Mouse (Mus musculus) hindbrain, embryonic 15.5 days (tissue): ENCODE measurements around the gene Atp12a. TPM values are rescaled to one million over a fixed set of nuclear protein-coding genes. Genes with fewer than 3 reads are reported as not detected.

Experiments used
- ATAC-seq: fragments of 200-750 bp; cut with Nextera tagmentation; 2 replicates; pipeline ENCODE4 v1.8.0; 2017; ENCODE audit warnings: low read depth, moderate number of reproducible peaks, moderate TSS enrichment; ENCODE audit not compliant: low FRiP score
- H3K27ac ChIP-seq: fragments of 300-500 bp; sonication (generic); replicated peaks from 2 replicates; pipeline ENCODE4 v1.5.1; 2015; ENCODE audit warnings: mild to moderate bottlenecking, inconsistent platforms
- H3K27me3 ChIP-seq: fragments of 300-500 bp; sonication (generic); 2 replicates; pipeline ENCODE4 v1.6.1; 2015; ENCODE audit warnings: control low read depth, inconsistent platforms
- H3K36me3 ChIP-seq: fragments of 300-500 bp; sonication (generic); 2 replicates; pipeline ENCODE4 v1.6.1; 2015; ENCODE audit warnings: control low read depth, inconsistent platforms
- H3K4me1 ChIP-seq: fragments of 300-500 bp; sonication (generic); replicated peaks from 2 replicates; pipeline ENCODE4 v1.6.1; 2015; ENCODE audit warnings: control low read depth, inconsistent platforms
- H3K4me2 ChIP-seq: fragments of 300-500 bp; sonication (generic); 2 replicates; pipeline ENCODE4 v1.6.1; 2015; ENCODE audit warnings: moderate library complexity, mild to moderate bottlenecking, inconsistent platforms
- H3K4me3 ChIP-seq: fragments of 300-500 bp; sonication (generic); 2 replicates; pipeline ENCODE4 v1.5.1; 2015; ENCODE audit warnings: mild to moderate bottlenecking, inconsistent platforms
- H3K9ac ChIP-seq: fragments of 300-500 bp; sonication (generic); 2 replicates; pipeline ENCODE4 v1.6.1; 2015; ENCODE audit warnings: inconsistent platforms
- H3K9me3 ChIP-seq: fragments of 300-500 bp; sonication (generic); 2 replicates; pipeline ENCODE4 v1.6.1; 2016; ENCODE audit warnings: control low read depth, inconsistent platforms
- WGBS: fragments of 180-500 bp; shearing (Covaris S2); methylation state at CpG from one replicate; pipeline ENCODE4 v1.1.7; 2015; 5-methylcytosine and 5-hydroxymethylcytosine counted together
- polyA plus RNA-seq: library from polyadenylated mRNA; unstranded; fragments of >200 nt; fragmentation: Nextera tagmentation; extraction: Ambion mirVana; gene quantifications from 2 replicates; pipeline ENCODE4 v1.2.1, GENCODE M21; 2015

Atp12a gene
- polyA plus RNA-seq, 1 experiment from 2014 or later, result 0.25 TPM

GRCm38 (mm10) chr14:56390247-56390646 is 25.4 kb downstream of the Atp12a start:
- Histone ChIP-seq H3K36me3 (no peaks in the 10 kb centered on the region), H3K4me2 (no peak overlapping the region), H3K4me1 (no peaks in the 10 kb centered on the region), H3K9me3 (no peaks in the 10 kb centered on the region), H3K4me3 (no peak overlapping the region), H3K9ac (no peak overlapping the region), H3K27me3 (no peaks in the 10 kb centered on the region), H3K27ac (no peak overlapping the region)
- ATAC-seq, result no peak
- WGBS, result 56% methylated on average over 3 of the region's 3 CpGs

GRCm38 (mm10) chr14:56393704-56394312 is 28.9 kb downstream of the Atp12a start:
- H3K4me3 ChIP-seq, result no peak overlapping the region
- H3K4me2 ChIP-seq, result no peak overlapping the region
- no peak overlapping the region for H3K9ac ChIP-seq
- H3K27ac ChIP-seq, result no peak overlapping the region
- no peaks in the 10 kb centered on the region for H3K36me3 ChIP-seq
- WGBS, result 19% methylated on average over 2 of the region's 2 CpGs
- no peaks in the 10 kb centered on the region for H3K27me3 ChIP-seq
- H3K4me1 ChIP-seq, result no peaks in the 10 kb centered on the region
- ATAC-seq, result no peak
- H3K9me3 ChIP-seq, result no peaks in the 10 kb centered on the region

GRCm38 (mm10) chr14:56398001-56398400 is 33.1 kb downstream of the Atp12a start:
- no peak overlapping the region for H3K27ac ChIP-seq
- no peaks in the 10 kb centered on the region for H3K4me1 ChIP-seq
- no peaks in the 10 kb centered on the region for H3K36me3 ChIP-seq
- H3K4me2 ChIP-seq, result no peak overlapping the region
- ATAC-seq, result no peak
- no peaks in the 10 kb centered on the region for H3K9me3 ChIP-seq
- H3K27me3 ChIP-seq, result no peaks in the 10 kb centered on the region
- H3K4me3 ChIP-seq, result no peak overlapping the region
- no peak overlapping the region for H3K9ac ChIP-seq

GRCm38 (mm10) chr14:56402311-56403071 is 37.6 kb downstream of the Atp12a start, which contains the start of gene Rnf17:
TSS of gene Rnf17 (plus strand) at chr14:56402581.
- H3K4me1 ChIP-seq, result no peaks in the 10 kb centered on the region
- no peaks in the 10 kb centered on the region for H3K9me3 ChIP-seq
- no peaks in the 10 kb centered on the region for H3K27me3 ChIP-seq
- no peak within 1 kb of the TSS for H3K4me3 ChIP-seq
- no peaks in the 10 kb centered on the region for H3K36me3 ChIP-seq
- ATAC-seq, result no peak
- WGBS, result 69% methylated on average over 34 of the region's 34 CpGs
- H3K9ac ChIP-seq, result no peak within 1 kb of the TSS
- no peak within 1 kb of the TSS for H3K27ac ChIP-seq
- H3K4me2 ChIP-seq, result peak within 1 kb of the TSS; percentile 35; the same call in 1 of the 2 replicates

- Histone ChIP-seq H3K27ac (no peak overlapping the region), H3K4me2 (peak overlapping the region; percentile 35; the same call in 1 of the 2 replicates), H3K9me3 (no peaks in the 10 kb centered on the region), H3K27me3 (no peaks in the 10 kb centered on the region), H3K9ac (no peak overlapping the region), H3K4me1 (no peaks in the 10 kb centered on the region), H3K4me3 (no peak overlapping the region), H3K36me3 (no peaks in the 10 kb centered on the region)
- no peak for ATAC-seq
- 91% methylated on average over 2 of the region's 2 CpGs for WGBS
Observed at GRCm38 (mm10) chr14:56403072-56403375, 38.2 kb downstream of the Atp12a start.

Other genes starting within 250 kb of the Atp12a start
- not detected in 2 replicates for gene Gzme, start 244.4 kb upstream of the Atp12a start, polyA plus RNA-seq
- gene Gzmd, start 232.5 kb upstream of the Atp12a start, polyA plus RNA-seq, result not detected in 2 replicates
- not detected in 2 replicates for gene Gzmg, start 205.5 kb upstream of the Atp12a start, polyA plus RNA-seq
- gene Gzmn, start 190.5 kb upstream of the Atp12a start, polyA plus RNA-seq, result not detected in 2 replicates
- gene Gzmf, start 153.7 kb upstream of the Atp12a start, polyA plus RNA-seq, result not detected in 2 replicates
- gene Gzmc, start 130.4 kb upstream of the Atp12a start, polyA plus RNA-seq, result not detected in 2 replicates
- not detected in 2 replicates for gene Gzmb, start 102.8 kb upstream of the Atp12a start, polyA plus RNA-seq
- gene Rnf17, start 37.5 kb downstream of the Atp12a start, polyA plus RNA-seq, result 1.3 and 1.6 TPM in 2 replicates
- 5.3 and 6.9 TPM in 2 replicates for gene Cenpj, start 210.4 kb downstream of the Atp12a start, polyA plus RNA-seq
- gene Parp4, start 210.6 kb downstream of the Atp12a start, polyA plus RNA-seq, result 1.3 and 1.7 TPM in 2 replicates